Mouse (Mus musculus) heart, adult 2 months (tissue): ENCODE data around the gene Abca7. TPM values are rescaled to one million over a fixed set of nuclear protein-coding genes. Genes with fewer than 3 reads are reported as not detected.

Source experiments
- DNase-seq, 2 experiments: peaks; one replicate each; pipeline ENCODE4 v3.0.0; 2021
- H3K27ac ChIP-seq: fragments of 200-600 bp; 2 replicates; pipeline ENCODE4 v1.8.1; 2022
- H3K27me3 ChIP-seq: fragments of 200-500 bp; 2 replicates; pipeline ENCODE4 v1.6.1; 2012; ENCODE audit warnings: mild to moderate bottlenecking, low read length, inconsistent platforms, mixed read lengths; ENCODE audit not compliant: control insufficient read depth, insufficient read depth
- H3K36me3 ChIP-seq: fragments of 200-500 bp; 2 replicates; pipeline ENCODE4 v1.6.1; 2012; ENCODE audit warnings: low read length, inconsistent platforms; ENCODE audit not compliant: control insufficient read depth, insufficient read depth
- H3K4me1 ChIP-seq: fragments of 200-500 bp; 2 replicates; pipeline ENCODE4 v1.6.1; 2011; ENCODE audit warnings: low read length; ENCODE audit not compliant: control insufficient read depth, insufficient read depth
- H3K4me3 ChIP-seq: fragments of 200-600 bp; 2 replicates; pipeline ENCODE4 v1.8.1; 2022
- H3K79me2 ChIP-seq: fragments of 200-500 bp; replicated peaks from 2 replicates; pipeline ENCODE4 v1.6.1; 2012; ENCODE audit warnings: mild to moderate bottlenecking, inconsistent platforms, low read length, moderate library complexity, mixed read lengths; ENCODE audit not compliant: control insufficient read depth, insufficient read depth
- H3K9ac ChIP-seq: fragments of 200-500 bp; 2 replicates; pipeline ENCODE4 v1.6.1; 2012; ENCODE audit warnings: low read depth, mild to moderate bottlenecking, control low read depth, inconsistent platforms, low read length, mixed read lengths
- CTCF ChIP-seq: fragments of 200-600 bp; IDR thresholded peaks from 2 replicates; pipeline ENCODE4 v1.8.1; 2022; ENCODE audit warnings: antibody characterized with exemption, mild to moderate bottlenecking, moderate library complexity
- EP300 ChIP-seq: fragments of 200-500 bp; IDR thresholded peaks from 2 replicates; pipeline ENCODE4 v1.6.1; 2011; ENCODE audit warnings: low read depth, low read length, control low read depth; ENCODE audit not compliant: insufficient read depth
- POLR2A ChIP-seq: fragments of 200-500 bp; IDR thresholded peaks from 2 replicates; pipeline ENCODE4 v1.6.1; 2011; ENCODE audit warnings: mild to moderate bottlenecking, low read depth, low read length, control low read depth; ENCODE audit not compliant: insufficient read depth
- WGBS: fragments of 180-500 bp; shearing (Covaris S2); methylation state at CpG from one replicate; pipeline ENCODE4 v1.1.7; 2018; 5-methylcytosine and 5-hydroxymethylcytosine counted together
- intact Hi-C: fragments of 180-260 bp; cut with DNase I; formaldehyde crosslinking; loops from one replicate; pipeline ENCODE4 v1.15.1; 2025
- polyA plus RNA-seq: library from polyadenylated mRNA; depleted of rRNA; stranded (reverse); fragments of >200 nt; gene quantifications from 2 replicates; pipeline ENCODE4 v1.2.3, GENCODE M21; 2012
- total RNA-seq, 2 experiments: library from RNA; stranded (reverse); gene quantifications; 2 replicates each; pipeline ENCODE4 v1.2.3; 2021

Abca7 gene
- total and polyA plus RNA-seq, 3 experiments: 6.6 to 9.2 (median 8.0) TPM

DNA sequence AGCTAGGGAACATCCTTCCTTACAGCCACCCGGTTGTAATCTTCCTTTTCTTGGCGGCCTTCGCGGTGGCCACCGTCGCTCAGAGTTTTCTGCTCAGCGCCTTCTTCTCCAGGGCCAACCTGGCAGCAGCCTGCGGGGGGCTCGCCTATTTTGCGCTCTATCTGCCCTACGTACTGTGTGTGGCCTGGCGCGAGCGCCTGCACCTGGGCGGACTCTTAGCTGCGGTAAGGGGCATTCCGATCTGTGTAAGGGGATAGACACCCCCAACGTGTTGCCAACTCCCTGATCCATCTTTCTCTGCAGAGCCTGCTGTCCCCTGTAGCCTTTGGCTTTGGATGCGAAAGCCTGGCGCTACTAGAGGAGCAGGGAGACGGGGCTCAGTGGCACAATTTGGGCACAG lies 6.5 kb downstream of the Abca7 start:
- intact Hi-C loops: loop anchor here (2.0 kb wide), 1 partner anchor 16 kb away; no protein-coding TSS in a partner anchor

GRCm38 (mm10) chr10:80003374-80004232 lies 7.3 kb downstream of the Abca7 start:
- no peak overlapping the region; the same call in 1 of the 2 replicates for H3K9ac ChIP-seq
- TF ChIP-seq POLR2A (peak; percentile 36; the same call in 1 of the 2 replicates), EP300 (peak; percentile 55; the same call in 1 of the 2 replicates), CTCF (no peak)

More for the DNA sequence above, 6.5 kb downstream of the Abca7 start:
- DNase-seq: no peak
- H3K4me3 ChIP-seq: no peak overlapping the region
- no peak for TF ChIP-seq POLR2A
- TF ChIP-seq EP300: no peak
- TF ChIP-seq CTCF: no peak
- no peaks in the 10 kb centered on the region for H3K27me3 ChIP-seq
- peaks cover 5% of the 10 kb centered on the region for H3K4me1 ChIP-seq
- 61% methylated on average over 21 of the region's 21 CpGs for WGBS
- peak overlapping the region; percentile 83 for H3K27ac ChIP-seq
- no peaks in the 10 kb centered on the region for H3K36me3 ChIP-seq
- no peaks in the 10 kb centered on the region for H3K79me2 ChIP-seq
- peak overlapping the region; percentile 3; the same call in 1 of the 2 replicates for H3K9ac ChIP-seq

DNA sequence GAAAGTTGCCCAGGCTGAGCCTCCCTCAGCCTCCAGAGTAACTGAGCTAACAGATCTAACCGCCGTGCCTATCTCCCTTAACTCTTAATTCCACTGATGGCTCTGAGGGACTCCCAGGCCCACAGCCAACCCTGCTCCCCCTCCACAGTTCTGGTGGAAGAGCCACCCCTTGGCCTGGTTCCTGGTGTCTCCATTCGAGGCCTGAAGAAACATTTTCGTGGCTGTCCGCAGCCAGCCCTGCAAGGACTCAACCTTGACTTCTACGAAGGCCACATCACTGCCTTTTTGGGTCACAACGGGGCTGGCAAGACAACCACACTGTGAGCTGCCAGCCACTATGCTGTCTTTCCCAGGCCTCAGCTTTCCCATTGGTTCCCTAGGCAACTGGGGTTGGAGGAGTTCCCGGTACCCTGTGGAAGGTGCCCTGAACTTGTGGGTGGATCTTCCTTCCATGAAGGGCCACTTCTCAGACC lies 8.0 kb downstream of the Abca7 start:
- no peaks in the 10 kb centered on the region for H3K36me3 ChIP-seq
- no peak overlapping the region for H3K27ac ChIP-seq
- 74% methylated on average over 8 of the region's 8 CpGs for WGBS
- H3K79me2 ChIP-seq: no peaks in the 10 kb centered on the region
- no peak overlapping the region for H3K4me3 ChIP-seq
- DNase-seq: no peak
- peaks cover 5% of the 10 kb centered on the region for H3K4me1 ChIP-seq
- intact Hi-C loops: no loop called here
- H3K9ac ChIP-seq: no peak overlapping the region
- no peaks in the 10 kb centered on the region for H3K27me3 ChIP-seq
- TF ChIP-seq POLR2A (no peak), EP300 (no peak), CTCF (no peak)

More at GRCm38 (mm10) chr10:80003374-80004232, 7.3 kb downstream of the Abca7 start:
- Histone ChIP-seq H3K36me3 (no peaks in the 10 kb centered on the region), H3K79me2 (no peaks in the 10 kb centered on the region), H3K4me1 (peaks cover 5% of the 10 kb centered on the region), H3K27ac (peak overlapping the region; percentile 83), H3K27me3 (no peaks in the 10 kb centered on the region), H3K4me3 (no peak overlapping the region)
- intact Hi-C loops: loop anchor here (2.0 kb wide), 1 partner anchor 15 kb away; no protein-coding TSS in a partner anchor
- 55% methylated on average over 9 of the region's 9 CpGs for WGBS
- DNase-seq: no peak

GRCm38 (mm10) chr10:80011740-80012139 lies 15.4 kb downstream of the Abca7 start:
- TF ChIP-seq EP300: no peak
- TF ChIP-seq POLR2A: no peak
- no peak for TF ChIP-seq CTCF
- Histone ChIP-seq H3K4me1 (no peaks in the 10 kb centered on the region; the same call in 1 of the 2 replicates), H3K27me3 (no peaks in the 10 kb centered on the region), H3K4me3 (no peak overlapping the region), H3K27ac (no peak overlapping the region), H3K9ac (no peak overlapping the region), H3K79me2 (no peaks in the 10 kb centered on the region), H3K36me3 (no peaks in the 10 kb centered on the region)
- no peak for DNase-seq
- WGBS: 87% methylated on average over 6 of the region's 6 CpGs
- intact Hi-C loops: no loop called here

GRCm38 (mm10) chr10:80013609-80014008 lies 17.3 kb downstream of the Abca7 start:
- no peak overlapping the region for H3K4me3 ChIP-seq
- H3K27ac ChIP-seq: no peak overlapping the region
- H3K79me2 ChIP-seq: no peaks in the 10 kb centered on the region
- 79% methylated on average over 25 of the region's 25 CpGs for WGBS
- H3K9ac ChIP-seq: no peak overlapping the region
- intact Hi-C loops: no loop called here
- no peaks in the 10 kb centered on the region; the same call in 1 of the 2 replicates for H3K4me1 ChIP-seq
- H3K27me3 ChIP-seq: no peaks in the 10 kb centered on the region
- no peak for TF ChIP-seq EP300
- no peak for TF ChIP-seq POLR2A
- no peak for TF ChIP-seq CTCF
- no peak for DNase-seq
- H3K36me3 ChIP-seq: no peaks in the 10 kb centered on the region
